Mouse (Mus musculus): Measurements from ENCODE around the gene Pcf11.

The Pcf11 gene

GRCm38 (mm10) chr7:92637021-92637625, 32.6 kb downstream of the Pcf11 start, which contains the start of gene Ankrd42:
TSS of gene Ankrd42 (minus strand) at chr7:92637142.
- DNase-seq (ENCODE audit: low spot score in 2 of 2): peak; percentile 94 to 95

DNA sequence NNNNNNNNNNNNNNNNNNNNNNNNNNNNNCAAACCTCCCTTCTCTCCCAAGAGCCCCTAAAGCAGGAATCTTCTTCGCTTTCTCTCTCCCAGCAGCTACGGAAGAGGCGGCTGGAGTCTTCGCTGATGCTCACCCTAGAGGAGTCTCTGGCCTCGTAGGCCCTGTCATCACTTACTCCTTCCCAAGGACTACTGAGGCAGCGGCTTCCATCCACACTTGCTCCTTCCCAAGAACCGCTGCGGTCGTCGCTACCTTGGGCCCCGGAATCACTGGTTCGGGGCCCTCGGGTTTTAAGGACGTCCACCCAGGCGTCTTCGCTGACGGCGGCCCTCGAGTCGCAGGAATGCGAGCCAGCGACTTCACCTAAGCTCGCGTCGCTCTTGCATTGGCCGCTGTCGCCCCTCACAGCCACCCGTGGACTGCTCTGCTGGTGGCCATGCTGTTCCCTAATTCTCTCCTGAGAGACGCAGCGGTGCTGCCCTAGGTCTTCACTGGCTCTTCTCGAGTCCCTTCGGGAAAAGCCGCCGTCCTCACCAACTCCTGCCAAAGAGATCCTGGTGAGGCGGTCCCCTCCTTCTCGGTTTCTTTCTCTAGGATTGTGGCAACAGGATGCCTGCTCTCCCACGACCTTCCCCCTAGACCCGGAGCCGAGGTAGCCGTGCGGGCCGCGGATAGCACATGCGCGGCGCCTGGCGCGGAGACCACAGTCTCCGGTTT, 33.3 kb downstream of the Pcf11 start:
- DNase-seq (ENCODE audit: low spot score in 2 of 2): no peak

DNA sequence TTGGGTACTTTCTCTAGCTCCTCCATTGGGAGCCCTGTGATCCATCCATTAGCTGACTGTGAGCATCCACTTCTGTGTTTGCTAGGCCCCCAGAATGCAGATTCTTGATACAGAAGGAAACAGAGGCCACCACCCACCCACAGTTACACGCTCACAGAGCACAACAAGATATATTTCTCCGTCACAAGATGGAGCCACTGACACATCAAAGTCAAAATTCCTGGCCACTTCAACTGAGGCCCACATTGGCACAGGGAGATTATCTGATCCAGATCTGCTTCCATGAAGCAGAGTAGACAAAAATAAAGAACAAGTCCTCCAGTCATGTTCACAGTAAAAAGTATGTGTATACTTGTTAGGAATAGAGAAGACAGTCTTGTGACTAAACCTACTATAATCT, 39.6 kb downstream of the Pcf11 start:
- DNase-seq (ENCODE audit: low spot score in 2 of 2): peak; percentile 28 to 31

- no peak for DNase-seq (ENCODE audit: low spot score in 2 of 2)
Measured at GRCm38 (mm10) chr7:92624488-92624887, 45.2 kb downstream of the Pcf11 start.

- no peak for DNase-seq (ENCODE audit: low spot score in 2 of 2)
Measured at GRCm38 (mm10) chr7:92610830-92611229, 58.9 kb downstream of the Pcf11 start.

DNA sequence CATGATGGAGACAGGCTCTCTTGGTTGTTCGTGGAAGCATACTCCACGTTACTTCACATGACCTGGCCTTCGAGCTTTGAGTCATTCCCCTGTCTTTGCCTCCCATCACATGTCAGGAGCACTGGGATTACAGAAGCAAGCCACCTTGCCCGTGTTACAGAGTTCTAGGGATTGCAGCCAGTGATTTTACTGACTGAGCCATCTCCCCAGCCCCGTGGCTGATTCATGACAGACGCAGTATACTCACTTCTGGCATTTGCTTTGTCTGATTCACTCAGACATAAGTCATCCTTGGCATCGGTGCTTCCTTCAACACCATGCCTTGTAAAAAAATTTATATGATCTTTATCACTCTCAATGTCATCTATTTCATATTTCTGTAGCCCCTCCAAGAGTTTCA, 64.8 kb downstream of the Pcf11 start:
- no peak for DNase-seq (ENCODE audit: low spot score in 2 of 2)

Measured in right cerebral cortex, adult 2 months (tissue).